Mouse (Mus musculus) gastrocnemius, postnatal 14 days (tissue): ENCODE data around the gene Kat14. TPM values are rescaled to one million over a fixed set of nuclear protein-coding genes. Genes with fewer than 3 reads are reported as not detected.

Experiments
- DNase-seq: peaks from one replicate; pipeline ENCODE4 v3.0.0; 2021; ENCODE audit warnings: mixed read lengths
- intact Hi-C: fragments of 180-260 bp; cut with DNase I; formaldehyde crosslinking; loops from one replicate; pipeline ENCODE4 v1.15.1; 2025; ENCODE audit warnings: low total_unique reads
- total RNA-seq, 2 experiments: library from RNA; stranded (reverse); gene quantifications; 2 replicates each; pipeline ENCODE4 v1.2.3; 2021

Gene Kat14
- total RNA-seq, 2 experiments from 2014 or later = 15.4 to 18.8 TPM

DNA sequence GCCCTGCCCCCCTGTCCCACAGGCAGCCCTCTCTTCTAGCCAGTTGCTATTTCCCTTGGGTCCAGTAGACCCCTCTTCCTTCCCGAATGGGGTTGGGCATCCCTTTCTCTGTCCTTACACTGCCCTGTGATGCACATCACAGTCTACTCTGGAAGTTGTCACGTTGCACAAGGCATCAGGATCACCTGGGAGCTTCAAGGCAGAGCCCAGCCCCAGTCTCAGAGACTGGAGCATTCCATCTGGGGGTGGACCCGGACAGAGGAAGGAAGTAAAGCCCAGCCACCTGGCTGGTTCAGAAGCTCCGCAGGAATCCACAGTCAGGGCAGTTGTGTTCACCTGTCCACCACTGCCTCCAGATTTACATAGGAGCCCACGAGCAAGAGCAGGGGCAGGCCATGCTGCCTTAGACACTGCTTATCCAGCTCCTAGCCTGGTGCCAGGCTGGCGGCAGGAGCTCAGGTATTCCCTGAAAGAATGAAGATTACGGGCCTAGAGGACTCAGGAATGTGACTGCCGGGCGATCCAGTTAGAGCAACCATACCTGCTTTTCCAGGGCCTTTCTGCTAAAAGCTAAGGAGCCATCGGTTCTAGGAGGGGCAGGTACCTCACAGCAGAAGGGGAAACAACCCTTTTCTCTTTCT lies 6.4 kb downstream of the Kat14 start:
- intact Hi-C loops = no loop called here
- DNase-seq = no peak

GRCm38 (mm10) chr2:144381293-144381692 lies 12.5 kb downstream of the Kat14 start:
- intact Hi-C loops = no loop called here
- no peak for DNase-seq

GRCm38 (mm10) chr2:144381741-144382140 lies 13.0 kb downstream of the Kat14 start:
- intact Hi-C loops = no loop called here
- no peak for DNase-seq

GRCm38 (mm10) chr2:144382624-144383138 lies 13.9 kb downstream of the Kat14 start:
- no peak for DNase-seq
- intact Hi-C loops = no loop called here

GRCm38 (mm10) chr2:144386296-144386695 lies 17.5 kb downstream of the Kat14 start:
- intact Hi-C loops = no loop called here
- DNase-seq = no peak

GRCm38 (mm10) chr2:144388416-144388815 lies 19.6 kb downstream of the Kat14 start:
- DNase-seq = no peak
- intact Hi-C loops = no loop called here

DNA sequence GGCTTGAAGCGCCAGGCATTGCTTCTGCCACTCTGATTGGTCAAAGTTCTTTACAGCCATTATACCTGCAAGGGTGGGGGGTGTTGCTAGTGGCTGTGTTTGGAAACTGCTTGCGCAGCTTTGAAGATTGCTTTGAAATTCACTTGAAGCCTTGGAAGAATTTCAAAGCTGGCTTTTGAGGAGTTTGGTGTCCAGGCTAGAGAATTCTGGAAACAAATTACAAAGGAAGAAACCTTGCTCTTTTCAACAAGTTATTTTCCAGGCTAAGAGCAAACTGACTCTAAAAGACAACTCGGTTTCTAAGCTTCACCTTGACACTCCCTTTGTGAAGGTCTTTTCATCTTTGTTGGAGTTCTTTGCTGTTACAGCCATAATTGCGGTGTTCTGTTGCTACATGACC lies 30.7 kb downstream of the Kat14 start:
- intact Hi-C loops = no loop called here
- DNase-seq = no peak

DNA sequence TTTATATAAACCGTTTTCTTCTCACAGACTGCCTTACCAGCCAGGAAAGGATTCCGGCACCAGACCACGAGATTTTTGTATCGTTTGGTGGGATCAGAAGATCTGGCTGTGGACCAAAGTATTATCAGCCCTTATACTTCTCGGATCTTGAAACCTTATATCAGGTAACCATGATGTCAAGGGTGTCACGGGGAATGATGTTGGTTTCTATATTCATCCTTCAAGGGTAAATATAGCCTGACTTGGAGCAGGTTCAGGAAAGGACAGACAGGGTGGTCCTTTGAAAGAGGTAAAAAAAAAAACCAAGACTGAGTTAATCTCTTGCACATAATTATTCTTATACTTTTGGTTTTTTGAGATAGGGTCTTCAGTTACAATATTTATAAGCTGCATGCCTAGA lies 31.9 kb downstream of the Kat14 start:
- intact Hi-C loops = no loop called here
- no peak for DNase-seq

DNA sequence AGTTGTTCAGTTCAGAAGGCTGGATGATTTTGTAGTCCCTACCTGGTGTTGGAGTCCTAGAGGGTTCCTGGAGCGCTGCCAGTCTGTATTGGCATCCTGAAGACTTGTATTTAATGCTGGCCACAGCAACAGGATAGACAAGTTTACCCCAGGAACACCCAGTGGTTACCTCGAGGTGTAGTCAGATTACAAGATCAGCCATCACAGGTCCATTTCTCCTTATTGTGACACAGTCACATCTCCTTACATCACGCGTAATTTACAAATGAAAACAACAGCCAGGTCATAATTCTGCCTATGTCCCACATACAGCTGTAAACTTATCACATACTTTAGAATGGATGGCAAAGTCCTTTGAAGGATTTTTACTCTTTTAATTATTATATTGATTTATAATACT lies 40.3 kb downstream of the Kat14 start:
- intact Hi-C loops = no loop called here
- no peak for DNase-seq

DNA sequence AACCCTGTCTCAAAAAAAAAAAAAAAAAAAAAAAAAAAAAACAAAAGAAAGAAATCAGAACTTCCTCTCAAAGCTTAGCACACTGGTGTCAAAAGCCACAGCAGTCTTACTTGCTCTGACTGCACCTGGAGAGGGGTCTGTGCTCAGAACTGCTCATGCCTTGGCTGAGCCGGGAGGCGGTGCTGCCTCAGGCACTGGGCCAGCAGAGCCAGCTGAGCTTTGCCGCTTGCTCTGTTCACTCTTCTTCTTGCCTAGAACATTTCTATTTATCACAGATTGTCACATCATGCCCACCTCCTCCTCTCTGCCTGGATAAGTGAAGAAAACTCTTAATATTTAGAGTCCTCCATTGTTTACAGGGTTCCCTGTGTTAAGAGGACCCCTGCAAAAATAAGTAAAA lies 41.8 kb downstream of the Kat14 start:
- intact Hi-C loops = no loop called here
- DNase-seq = peak; percentile 31

GRCm38 (mm10) chr2:144414646-144415045 lies 45.9 kb downstream of the Kat14 start:
- DNase-seq = no peak
- intact Hi-C loops = no loop called here

DNA sequence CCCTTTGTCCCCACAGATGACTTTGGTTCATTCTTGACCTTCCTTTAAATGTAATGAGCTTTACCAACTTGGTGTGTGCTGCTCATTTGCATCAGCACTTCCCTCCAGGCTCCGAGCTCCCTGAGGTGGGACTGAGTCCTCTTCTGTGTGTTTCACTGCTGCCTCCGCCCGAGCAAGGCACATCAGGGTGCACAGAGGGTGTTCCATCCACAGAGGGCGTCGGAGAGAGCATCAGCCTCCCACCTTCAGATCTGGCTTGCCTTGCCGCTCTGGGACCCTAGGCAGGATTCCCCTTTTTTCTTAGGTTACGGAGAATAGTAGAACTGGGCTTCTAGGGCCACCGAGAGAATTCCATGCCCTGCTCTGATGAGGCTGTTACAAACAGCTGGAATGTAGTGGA lies 48.1 kb downstream of the Kat14 start:
- intact Hi-C loops = no loop called here
- no peak for DNase-seq

DNA sequence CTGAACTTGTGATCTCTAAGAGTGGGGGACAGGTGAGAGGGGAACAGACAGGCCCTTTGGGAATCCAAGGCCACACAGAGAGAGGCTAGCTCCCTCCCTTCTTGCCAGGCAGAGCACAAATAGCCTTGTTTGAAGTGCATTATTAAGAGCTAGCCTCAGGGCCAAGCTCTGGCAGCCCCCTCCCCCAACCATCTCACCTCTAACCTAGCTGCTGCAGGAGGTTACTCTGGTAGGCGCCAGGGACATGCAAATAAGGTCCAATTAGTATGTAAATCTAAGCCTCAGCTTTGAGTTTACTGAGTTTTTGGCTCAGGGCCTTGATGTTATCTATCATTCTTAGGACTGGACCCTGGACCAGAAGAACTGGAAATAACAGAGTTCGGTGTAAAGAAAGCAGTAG lies 49.3 kb downstream of the Kat14 start:
- intact Hi-C loops = no loop called here
- DNase-seq = no peak

DNA sequence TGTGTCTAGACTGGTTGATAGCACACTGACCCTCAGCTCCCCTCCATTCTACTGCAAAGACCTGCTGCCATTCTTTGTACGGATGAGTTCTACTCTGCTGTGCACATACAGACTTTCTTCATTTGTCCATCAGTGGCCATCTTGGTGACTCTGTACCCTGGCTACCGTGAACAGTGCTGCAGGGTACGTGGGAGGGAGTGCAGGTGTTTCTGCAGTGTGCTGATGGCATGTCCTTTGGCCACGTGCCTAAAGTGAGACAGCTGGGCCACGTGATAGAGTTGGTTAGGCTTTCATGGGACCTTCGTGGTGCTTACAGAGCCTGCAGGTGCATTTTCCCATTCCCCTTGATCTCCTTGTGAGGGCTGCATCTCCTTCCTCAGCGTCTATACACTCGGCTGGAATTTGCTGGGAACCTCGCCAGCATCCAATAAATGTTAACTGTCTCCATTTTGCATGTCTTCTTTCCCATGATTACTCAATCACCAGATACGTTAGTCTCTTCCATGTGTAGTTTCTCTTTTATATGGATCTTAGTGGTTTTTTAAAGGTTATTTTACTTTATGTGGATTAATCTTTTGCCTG lies 53.4 kb downstream of the Kat14 start:
- DNase-seq = no peak
- intact Hi-C loops = no loop called here

- DNase-seq = no peak
- intact Hi-C loops = no loop called here
These were observed 57.0 kb downstream of the Kat14 start for GRCm38 (mm10) chr2:144425761-144426160.

- intact Hi-C loops = no loop called here
- no peak for DNase-seq
These were observed 59.1 kb downstream of the Kat14 start for GRCm38 (mm10) chr2:144427852-144428251.

DNA sequence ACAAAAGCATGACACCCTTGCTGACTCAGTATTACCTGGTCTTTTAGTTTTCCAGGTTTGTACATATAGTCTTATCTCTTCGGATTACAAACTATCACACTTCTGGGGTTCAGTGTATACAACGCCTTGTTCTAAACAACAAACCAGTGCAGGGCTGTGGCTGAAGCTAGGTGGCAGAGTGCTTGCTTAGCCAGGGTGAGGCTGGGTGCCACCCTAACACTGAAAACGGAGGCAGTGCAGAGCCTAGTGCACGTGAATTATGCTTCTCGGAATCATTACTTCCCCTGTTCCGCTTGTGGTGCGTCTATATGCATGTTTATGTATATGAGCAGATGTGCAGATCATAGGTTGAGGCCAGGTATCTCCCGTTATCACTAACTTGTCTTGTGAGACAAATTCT lies 59.9 kb downstream of the Kat14 start:
- DNase-seq = no peak
- intact Hi-C loops = no loop called here

GRCm38 (mm10) chr2:144429171-144429570 lies 60.4 kb downstream of the Kat14 start:
- intact Hi-C loops = no loop called here
- DNase-seq = no peak

GRCm38 (mm10) chr2:144431286-144431825 lies 62.6 kb downstream of the Kat14 start:
- intact Hi-C loops = no loop called here
- no peak for DNase-seq

DNA sequence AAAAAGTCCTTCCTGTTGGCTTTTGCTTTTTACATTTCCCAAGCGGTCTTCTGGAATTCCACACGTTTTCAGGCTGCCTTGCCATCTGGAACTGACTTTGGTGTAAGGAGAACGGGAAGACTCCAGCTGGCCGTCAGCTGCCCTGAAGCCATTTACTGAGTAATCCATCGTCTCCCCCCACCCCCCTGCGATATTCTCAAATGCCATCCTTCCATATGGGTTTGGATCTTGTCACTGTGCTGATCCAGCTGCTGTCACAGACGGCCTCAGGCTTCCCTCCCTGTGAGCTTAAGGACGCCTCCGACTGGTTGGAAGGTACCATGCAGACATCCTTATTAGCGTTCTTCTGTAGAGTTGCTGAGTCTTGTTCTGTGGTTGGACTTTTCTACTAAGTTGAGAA lies 66.9 kb downstream of the Kat14 start:
- intact Hi-C loops = no loop called here
- no peak for DNase-seq

- intact Hi-C loops = no loop called here
- DNase-seq = no peak
These were observed 69.6 kb downstream of the Kat14 start for GRCm38 (mm10) chr2:144438424-144438823.
